Mouse (Mus musculus): ENCODE measurements at regions not wholly inside any gene's neighbourhood (a gene's known extent, or its start where the extent isn't known, plus 50 kb on each side); places are given as distances from the start of the nearest gene placed in this dataset.

DNA sequence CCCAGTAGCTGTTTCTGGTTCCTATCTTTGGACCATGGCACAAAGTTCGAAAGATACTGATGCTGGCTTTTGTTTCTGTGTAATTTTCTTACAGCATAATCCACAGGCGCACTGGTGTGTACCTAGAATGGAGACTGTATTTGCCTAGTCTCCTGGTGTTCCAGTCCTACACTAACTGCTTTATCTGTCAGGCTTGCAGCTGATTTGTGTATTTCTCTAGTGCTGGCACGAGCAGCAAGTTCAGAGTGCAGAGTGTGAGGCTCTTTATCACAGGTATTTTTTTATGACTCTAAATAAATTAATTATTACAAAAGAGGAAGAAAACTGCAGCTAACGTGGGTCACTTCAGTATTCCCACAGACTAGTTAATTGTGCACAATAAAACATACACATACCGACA is 405.1 kb upstream of the Zeb2 start:
- ATAC-seq = no peak
- TF ChIP-seq CTCF (IDR thresholded peaks at IDR 0.05; ENCODE audit: low read depth) = no peak
- 83% methylated on average over 5 of the region's 5 CpGs for WGBS
- Histone ChIP-seq H3K4me2 (ENCODE audit: low read depth) (no peak overlapping the region), H3K36me3 (ENCODE audit: insufficient read depth) (no peaks in the 10 kb centered on the region), H3K27me3 (ENCODE audit: insufficient read depth, low read length) (no peaks in the 10 kb centered on the region), H3K9ac (no peak overlapping the region), H3K27ac (ENCODE audit: low read depth, low read length) (no peak overlapping the region), H3K4me1 (ENCODE audit: insufficient read depth) (no peaks in the 10 kb centered on the region), H3K4me3 (ENCODE audit: low read depth, low read length) (no peak overlapping the region), H3K9me3 (ENCODE audit: low read length) (no peaks in the 10 kb centered on the region)
- no peak for DNase-seq

- Histone ChIP-seq H3K4me1 (ENCODE audit: insufficient read depth) (no peaks in the 10 kb centered on the region), H3K27ac (ENCODE audit: low read depth, low read length) (no peak overlapping the region), H3K4me2 (ENCODE audit: low read depth) (no peak overlapping the region), H3K27me3 (ENCODE audit: insufficient read depth, low read length) (no peaks in the 10 kb centered on the region), H3K9me3 (ENCODE audit: low read length) (no peaks in the 10 kb centered on the region), H3K36me3 (ENCODE audit: insufficient read depth) (no peaks in the 10 kb centered on the region), H3K4me3 (ENCODE audit: low read depth, low read length) (no peak overlapping the region), H3K9ac (no peak overlapping the region)
- 46% methylated on average over 4 of the region's 4 CpGs for WGBS
- DNase-seq = no peak
- no peak for ATAC-seq
- TF ChIP-seq CTCF (IDR thresholded peaks at IDR 0.05; ENCODE audit: low read depth) = no peak
Measured at GRCm38 (mm10) chr2:45519550-45520152, 402.5 kb upstream of the Zeb2 start.

DNA sequence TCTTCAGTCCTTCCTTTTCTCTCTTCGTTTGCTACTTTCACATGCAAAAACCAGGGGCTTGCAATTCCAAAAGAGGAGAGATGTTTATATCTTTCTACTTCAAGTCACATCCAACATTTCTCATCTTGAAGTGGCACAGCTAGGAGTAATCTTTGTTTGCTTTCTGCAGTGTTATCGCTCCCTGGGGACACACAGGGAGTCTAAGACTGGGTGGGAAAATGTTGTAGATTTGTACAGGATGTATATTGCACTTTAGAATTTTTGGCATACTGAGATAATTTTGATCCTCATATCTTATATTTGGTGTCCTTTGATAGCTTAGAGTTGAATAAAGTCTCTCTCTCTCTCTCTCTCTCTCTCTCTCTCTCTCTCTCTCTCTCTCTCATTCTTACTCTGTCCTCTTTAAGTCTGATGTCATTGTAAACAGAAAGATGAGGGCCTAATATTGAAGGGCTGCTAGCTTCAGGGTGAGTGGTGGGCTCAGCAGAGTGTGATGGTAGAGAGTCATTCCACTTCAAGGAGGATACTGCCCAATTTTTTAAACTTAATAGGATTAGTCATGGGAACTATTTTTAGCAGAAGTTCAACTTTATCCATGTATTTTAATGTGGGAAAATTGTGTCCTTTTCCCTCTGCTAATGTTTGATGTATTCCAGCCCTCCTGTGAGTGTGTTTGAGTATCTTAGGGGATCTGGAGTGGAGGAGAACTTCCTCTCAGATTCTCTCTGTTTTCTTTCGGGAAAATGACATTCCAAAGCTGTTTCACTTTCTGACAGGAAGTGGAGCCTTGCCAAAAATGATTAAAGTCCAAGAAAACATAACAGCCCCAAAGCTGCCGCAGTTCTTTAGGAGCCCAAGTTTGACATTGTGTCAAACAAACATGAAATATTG is 397.3 kb upstream of the Zeb2 start:
- no peak overlapping the region for H3K4me3 ChIP-seq (ENCODE audit: low read depth, low read length)
- H3K36me3 ChIP-seq (ENCODE audit: insufficient read depth) = no peaks in the 10 kb centered on the region
- DNase-seq = peak; percentile 4
- no peaks in the 10 kb centered on the region for H3K9me3 ChIP-seq (ENCODE audit: low read length)
- ATAC-seq = no peak
- no peak overlapping the region for H3K4me2 ChIP-seq (ENCODE audit: low read depth)
- no peak overlapping the region for H3K27ac ChIP-seq (ENCODE audit: low read depth, low read length)
- H3K9ac ChIP-seq = no peak overlapping the region
- WGBS = 57% methylated on average over 4 of the region's 4 CpGs
- H3K4me1 ChIP-seq (ENCODE audit: insufficient read depth) = no peaks in the 10 kb centered on the region
- TF ChIP-seq CTCF (IDR thresholded peaks at IDR 0.05; ENCODE audit: low read depth) = no peak
- no peaks in the 10 kb centered on the region for H3K27me3 ChIP-seq (ENCODE audit: insufficient read depth, low read length)

DNA sequence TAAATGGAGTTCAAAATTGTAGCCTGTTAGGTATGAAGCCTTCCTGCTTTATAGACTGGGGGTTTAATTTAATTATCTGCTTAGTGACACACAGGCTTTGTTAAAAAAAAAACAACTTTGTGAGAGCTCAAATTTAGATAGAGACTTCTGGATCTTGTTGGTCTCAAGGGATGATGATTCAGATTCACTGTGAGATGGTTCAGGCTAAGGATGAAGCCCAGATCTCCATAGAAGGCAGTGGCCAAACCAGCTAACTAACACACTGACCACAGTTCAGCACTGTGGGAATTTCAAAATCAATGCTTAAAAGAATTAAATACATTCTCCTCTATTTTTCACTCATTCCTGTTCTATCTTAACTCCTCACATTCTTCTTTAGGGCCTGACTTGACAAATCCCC is 395.7 kb upstream of the Zeb2 start:
- Histone ChIP-seq H3K9me3 (ENCODE audit: low read length) (no peaks in the 10 kb centered on the region), H3K9ac (no peak overlapping the region), H3K27ac (ENCODE audit: low read depth, low read length) (no peak overlapping the region), H3K4me3 (ENCODE audit: low read depth, low read length) (no peak overlapping the region), H3K27me3 (ENCODE audit: insufficient read depth, low read length) (no peaks in the 10 kb centered on the region), H3K4me2 (ENCODE audit: low read depth) (no peak overlapping the region), H3K4me1 (ENCODE audit: insufficient read depth) (no peaks in the 10 kb centered on the region), H3K36me3 (ENCODE audit: insufficient read depth) (no peaks in the 10 kb centered on the region)
- ATAC-seq (no peak), DNase-seq (no peak)
- no peak for TF ChIP-seq CTCF (IDR thresholded peaks at IDR 0.05; ENCODE audit: low read depth)

GRCm38 (mm10) chr2:45511791-45512190 is 394.6 kb upstream of the Zeb2 start:
- DNase-seq (no peak), ATAC-seq (no peak)
- H3K36me3 ChIP-seq (ENCODE audit: insufficient read depth) = no peaks in the 10 kb centered on the region
- no peak overlapping the region for H3K9ac ChIP-seq
- WGBS = 89% methylated on average over 3 of the region's 3 CpGs
- no peak overlapping the region for H3K4me3 ChIP-seq (ENCODE audit: low read depth, low read length)
- TF ChIP-seq CTCF (IDR thresholded peaks at IDR 0.05; ENCODE audit: low read depth) = no peak
- no peaks in the 10 kb centered on the region for H3K9me3 ChIP-seq (ENCODE audit: low read length)
- H3K27me3 ChIP-seq (ENCODE audit: insufficient read depth, low read length) = no peaks in the 10 kb centered on the region
- no peak overlapping the region for H3K4me2 ChIP-seq (ENCODE audit: low read depth)
- no peaks in the 10 kb centered on the region for H3K4me1 ChIP-seq (ENCODE audit: insufficient read depth)
- H3K27ac ChIP-seq (ENCODE audit: low read depth, low read length) = no peak overlapping the region

DNA sequence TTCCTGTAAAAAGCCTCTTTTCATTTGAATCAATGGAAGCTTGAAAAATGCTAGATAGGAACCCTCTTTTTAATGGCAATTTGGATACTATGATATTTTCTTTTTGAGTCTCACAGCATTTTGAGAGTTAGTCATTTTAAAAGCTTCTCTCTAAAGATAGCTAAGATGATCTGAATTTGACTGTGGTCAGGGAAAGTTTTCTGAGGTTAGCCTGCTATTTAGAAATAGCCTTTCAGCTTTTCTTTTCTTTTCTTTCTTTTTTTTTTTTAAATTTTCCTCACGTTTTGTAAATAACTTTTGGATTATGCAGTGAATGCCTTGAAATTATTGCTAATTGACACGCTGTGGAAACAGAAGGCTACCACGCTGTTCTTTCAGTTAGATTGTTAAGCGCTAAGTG is 387.3 kb upstream of the Zeb2 start:
- WGBS = 70% methylated on average over 4 of the region's 4 CpGs
- Histone ChIP-seq H3K27ac (ENCODE audit: low read depth, low read length) (no peak overlapping the region), H3K4me3 (ENCODE audit: low read depth, low read length) (no peak overlapping the region), H3K9me3 (ENCODE audit: low read length) (no peaks in the 10 kb centered on the region), H3K4me2 (ENCODE audit: low read depth) (no peak overlapping the region), H3K9ac (no peak overlapping the region), H3K27me3 (ENCODE audit: insufficient read depth, low read length) (no peaks in the 10 kb centered on the region), H3K4me1 (ENCODE audit: insufficient read depth) (no peaks in the 10 kb centered on the region), H3K36me3 (ENCODE audit: insufficient read depth) (no peaks in the 10 kb centered on the region)
- TF ChIP-seq CTCF (IDR thresholded peaks at IDR 0.05; ENCODE audit: low read depth) = no peak
- no peak for DNase-seq
- no peak for ATAC-seq

DNA sequence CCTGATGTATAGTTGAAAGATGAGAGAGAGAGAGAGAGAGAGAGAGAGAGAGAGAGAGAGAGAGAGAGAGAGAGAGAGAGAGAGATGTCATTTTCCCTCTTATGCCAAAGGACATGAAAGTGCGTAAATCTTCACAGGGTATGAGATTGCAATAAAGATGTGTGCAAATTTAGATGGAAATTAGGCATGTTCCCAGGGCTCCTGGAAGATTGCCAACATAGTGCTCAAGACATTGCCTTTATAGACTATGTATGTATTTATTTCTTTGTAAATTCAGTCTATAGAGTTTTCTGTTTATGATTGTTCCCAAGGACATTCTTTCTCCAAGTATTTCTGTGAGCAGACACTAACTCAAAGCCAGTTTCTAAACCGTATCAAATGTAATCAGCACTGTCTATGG is 376.5 kb upstream of the Zeb2 start:
- 69% methylated on average over 2 of the region's 2 CpGs for WGBS
- Histone ChIP-seq H3K27me3 (ENCODE audit: insufficient read depth, low read length) (no peaks in the 10 kb centered on the region), H3K27ac (ENCODE audit: low read depth, low read length) (no peak overlapping the region), H3K4me1 (ENCODE audit: insufficient read depth) (no peaks in the 10 kb centered on the region), H3K36me3 (ENCODE audit: insufficient read depth) (no peaks in the 10 kb centered on the region), H3K4me2 (ENCODE audit: low read depth) (no peak overlapping the region), H3K9me3 (ENCODE audit: low read length) (no peaks in the 10 kb centered on the region), H3K4me3 (ENCODE audit: low read depth, low read length) (no peak overlapping the region), H3K9ac (no peak overlapping the region)
- ATAC-seq = no peak
- DNase-seq = no peak
- TF ChIP-seq CTCF (IDR thresholded peaks at IDR 0.05; ENCODE audit: low read depth) = no peak

All from forebrain, postnatal 0 days (tissue).